Mouse (Mus musculus) brain, embryonic 14.5 days (tissue): ENCODE results near the gene Pla2g4b.

ENCODE experiments used
- CTCF ChIP-seq: fragments of 200-500 bp; IDR thresholded peaks from 2 replicates; pipeline ENCODE4 v1.5.1; 2012; ENCODE audit warnings: inconsistent platforms, mild to moderate bottlenecking, moderate library complexity, borderline replicate concordance; ENCODE audit not compliant: insufficient read depth, insufficient read length; ENCODE audit errors: extremely low read depth
- POLR2A ChIP-seq: fragments of 200-500 bp; IDR thresholded peaks from 2 replicates; pipeline ENCODE4 v1.6.1; 2012; ENCODE audit warnings: mild to moderate bottlenecking, inconsistent platforms, borderline replicate concordance; ENCODE audit not compliant: poor library complexity, insufficient read depth, insufficient read length, severe bottlenecking; ENCODE audit errors: extremely low read depth

GRCm38 (mm10) chr2:120048173-120048572 lies 15.0 kb downstream of the Pla2g4b start:
- TF ChIP-seq POLR2A (no peak), CTCF (no peak)
